Mouse (Mus musculus) thymus, postnatal 36 days (tissue): ENCODE data around the gene Kif5a.

ENCODE experiments used
- DNase-seq, 2 experiments: peaks; one replicate each; pipeline ENCODE4 v3.0.0; 2022; ENCODE audit warnings: mixed read lengths in 2 of 2

Gene Kif5a

GRCm38 (mm10) chr10:127289573-127290191 lies 26.5 kb upstream of the Kif5a start:
- peak; percentile 51 for DNase-seq

- DNase-seq = peak; percentile 88 to 93
These were observed 25.8 kb upstream of the Kif5a start, which contains the start of gene Mbd6 for GRCm38 (mm10) chr10:127288800-127289572. Gene Mbd6 (minus strand): TSS chr10:127289018.

DNA sequence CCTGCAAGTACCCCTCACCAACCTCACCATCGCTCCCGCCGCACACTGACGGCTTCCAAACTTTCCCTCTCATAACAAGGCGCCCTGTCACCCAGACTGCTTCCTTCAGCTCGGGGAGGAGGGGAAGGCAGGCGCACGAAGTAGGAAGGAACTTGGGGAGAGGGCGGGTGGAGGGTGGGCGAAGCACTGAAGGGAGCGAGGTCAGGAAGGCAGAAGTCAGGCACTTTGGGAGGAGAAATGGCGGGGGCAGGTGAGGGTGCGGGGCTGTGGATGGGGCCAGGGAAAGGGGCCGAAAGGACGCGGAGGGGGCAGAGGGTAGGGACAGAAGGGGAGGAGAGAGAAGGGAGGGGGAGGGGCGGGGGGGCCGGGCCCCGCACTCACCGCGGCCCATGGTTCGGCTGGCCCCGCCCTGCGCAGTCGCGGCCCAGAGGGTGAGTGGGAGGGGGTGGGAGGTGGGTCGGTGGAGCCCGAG lies 25.2 kb upstream of the Kif5a start:
- peak in 1 of 2 experiments; percentile 75 for DNase-seq

- DNase-seq = no peak
These were observed 24.8 kb upstream of the Kif5a start for GRCm38 (mm10) chr10:127287936-127288293.

DNA sequence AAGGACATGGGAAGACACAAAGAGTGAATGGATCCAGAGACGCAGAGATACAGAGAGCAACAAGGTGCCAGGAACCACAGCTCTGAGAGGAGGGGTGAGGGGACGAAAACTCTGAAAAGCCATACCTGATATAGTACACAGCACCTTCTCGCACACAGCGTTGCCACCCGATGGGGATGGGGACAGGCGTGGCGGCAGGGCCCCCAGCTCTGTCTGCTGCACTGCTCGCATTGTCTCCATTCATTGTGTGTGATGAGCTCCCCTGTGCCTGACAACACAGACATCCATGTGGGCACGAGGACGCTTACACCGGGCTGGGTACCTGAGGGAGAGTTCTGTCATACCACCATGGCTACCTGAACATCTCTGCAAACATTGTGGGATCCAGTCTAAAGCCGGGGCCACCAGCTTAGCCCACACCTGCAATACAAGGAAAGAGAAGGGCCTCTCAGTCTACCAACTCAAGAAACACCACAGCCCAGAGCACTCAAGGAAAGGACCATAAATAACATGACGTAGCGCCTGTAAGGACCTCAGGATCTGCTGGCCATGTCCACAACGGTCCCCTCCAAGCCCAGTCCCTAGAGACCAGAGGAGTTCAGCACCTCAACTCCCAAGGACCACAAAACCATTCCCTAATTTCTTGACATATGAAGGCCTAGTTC lies 24.3 kb upstream of the Kif5a start:
- no peak for DNase-seq

GRCm38 (mm10) chr10:127286730-127287129 lies 23.6 kb upstream of the Kif5a start:
- DNase-seq = peak in 1 of 2 experiments; percentile 42

- no peak for DNase-seq
These were observed 23.0 kb upstream of the Kif5a start for GRCm38 (mm10) chr10:127286194-127286593.

- DNase-seq = no peak
These were observed 22.5 kb upstream of the Kif5a start for GRCm38 (mm10) chr10:127285644-127286043.

DNA sequence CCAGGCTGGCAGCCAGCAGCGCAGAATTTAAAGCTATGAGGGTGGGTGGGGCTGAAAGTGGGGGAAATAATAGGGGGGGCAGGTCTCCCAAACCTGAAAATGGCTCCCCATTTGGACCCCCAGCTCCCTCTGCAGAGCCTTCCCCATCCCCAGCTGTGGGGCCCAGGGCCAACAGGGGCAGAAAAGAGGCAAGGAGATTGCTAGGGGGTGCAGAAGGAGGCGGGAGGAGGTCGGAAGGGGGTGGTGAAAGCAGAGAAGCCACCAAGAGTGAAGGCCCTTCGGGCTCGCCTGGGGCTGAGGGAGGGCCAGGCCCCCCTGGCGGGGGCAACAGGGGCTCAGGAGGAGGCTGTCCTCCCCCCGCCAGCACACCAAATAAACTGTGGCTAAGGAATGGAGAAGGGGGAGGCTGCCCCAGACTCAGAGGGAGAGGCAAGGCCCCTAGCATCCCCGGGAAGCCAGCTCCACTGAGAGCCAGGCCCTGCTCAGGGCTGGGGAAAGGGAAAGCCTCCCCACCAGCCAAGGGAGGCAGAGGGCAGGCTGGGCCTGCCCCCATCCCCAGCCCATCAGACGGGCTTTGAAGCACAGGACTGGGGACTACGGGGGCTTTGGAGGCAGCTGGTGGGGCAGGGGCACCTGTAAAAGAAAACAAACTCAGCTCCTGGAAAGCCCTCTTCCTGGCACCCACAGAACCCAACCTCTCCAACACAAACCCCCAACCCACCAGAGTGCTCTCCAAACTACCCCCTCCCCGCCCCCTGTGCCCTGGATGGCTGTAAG lies 21.8 kb upstream of the Kif5a start:
- no peak for DNase-seq

DNA sequence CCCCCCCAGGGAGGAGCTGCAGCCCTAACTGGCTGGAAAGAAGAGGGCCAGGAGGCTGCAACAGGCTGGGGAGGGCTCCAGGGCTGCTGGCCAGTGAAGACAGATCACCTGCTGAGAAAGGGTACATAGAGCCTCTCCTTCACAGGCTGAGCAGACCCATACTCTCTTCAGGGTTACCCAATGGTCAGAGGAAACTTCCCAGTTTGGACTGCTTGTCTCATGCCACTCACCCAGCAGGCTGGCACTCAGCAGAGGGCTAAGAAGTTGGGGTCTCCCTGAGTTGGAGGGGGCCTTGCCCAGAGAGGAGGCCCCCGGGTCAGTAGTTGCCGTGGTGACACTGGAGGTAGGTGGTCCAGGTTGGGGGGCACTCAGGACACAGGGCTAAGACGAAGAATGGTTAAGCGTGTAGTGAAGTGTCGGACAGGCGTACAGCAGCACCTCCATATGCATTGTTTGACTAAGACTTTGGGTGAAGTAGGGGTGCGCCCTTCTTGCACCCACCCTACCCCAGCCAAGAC lies 21.0 kb upstream of the Kif5a start:
- DNase-seq = no peak

GRCm38 (mm10) chr10:127282620-127283215 lies 19.6 kb upstream of the Kif5a start:
- no peak for DNase-seq

GRCm38 (mm10) chr10:127281316-127281715 lies 18.2 kb upstream of the Kif5a start:
- no peak for DNase-seq

DNA sequence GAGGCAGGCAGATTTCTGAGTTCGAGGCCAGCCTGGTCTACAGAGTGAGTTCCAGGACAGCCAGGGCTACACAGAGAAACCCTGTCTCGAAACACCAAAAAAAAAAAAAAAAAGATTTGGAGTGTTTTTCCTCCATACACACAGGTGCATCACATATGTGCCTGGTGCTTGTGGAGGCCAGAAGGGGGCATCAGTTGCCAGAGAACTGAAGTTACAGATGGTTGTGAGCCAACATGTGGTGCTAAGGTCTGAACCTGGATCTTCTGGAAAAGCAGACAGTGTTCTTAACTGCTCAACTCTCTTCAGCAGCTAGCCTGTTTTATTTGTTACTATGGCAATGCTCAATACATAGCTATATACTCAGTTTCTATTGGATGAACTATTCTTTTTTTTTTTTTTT lies 16.6 kb upstream of the Kif5a start:
- no peak for DNase-seq

DNA sequence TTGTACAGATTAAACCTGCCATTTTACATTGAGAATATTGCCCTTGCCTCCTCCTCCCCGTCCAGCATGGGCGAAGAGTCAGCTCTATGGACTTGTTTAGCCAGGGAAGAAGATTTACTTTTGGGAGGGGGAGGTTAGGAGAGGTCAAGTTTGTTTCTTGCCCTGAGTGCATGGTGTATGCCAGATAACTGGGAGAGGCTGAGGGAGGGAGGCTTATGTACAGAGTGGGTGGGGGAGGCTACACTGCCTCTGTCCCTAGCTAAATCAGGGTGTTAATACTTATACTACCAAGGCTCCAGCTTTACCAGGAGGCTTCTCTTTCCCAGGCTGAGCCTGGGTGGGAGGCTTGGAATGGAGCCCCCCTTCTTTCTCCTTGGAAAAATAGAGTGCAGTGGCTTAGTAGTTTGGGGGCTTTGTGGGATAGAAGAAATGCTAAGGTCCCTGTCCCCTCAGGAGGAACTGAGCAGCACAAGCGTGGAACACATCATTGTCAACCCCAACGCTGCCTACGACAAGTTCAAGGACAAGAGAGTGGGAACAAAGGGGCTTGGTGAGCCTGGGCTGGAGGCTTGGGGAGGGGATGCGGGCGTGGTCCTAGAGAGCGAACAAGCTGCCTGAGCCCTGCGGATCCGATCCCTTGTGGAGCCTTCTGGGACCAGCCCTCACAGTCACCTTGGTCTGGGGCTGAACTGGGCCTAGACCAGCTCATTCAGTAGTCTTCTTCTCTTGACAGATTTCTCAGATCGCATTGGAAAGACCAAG lies 11.3 kb upstream of the Kif5a start:
- no peak for DNase-seq

DNA sequence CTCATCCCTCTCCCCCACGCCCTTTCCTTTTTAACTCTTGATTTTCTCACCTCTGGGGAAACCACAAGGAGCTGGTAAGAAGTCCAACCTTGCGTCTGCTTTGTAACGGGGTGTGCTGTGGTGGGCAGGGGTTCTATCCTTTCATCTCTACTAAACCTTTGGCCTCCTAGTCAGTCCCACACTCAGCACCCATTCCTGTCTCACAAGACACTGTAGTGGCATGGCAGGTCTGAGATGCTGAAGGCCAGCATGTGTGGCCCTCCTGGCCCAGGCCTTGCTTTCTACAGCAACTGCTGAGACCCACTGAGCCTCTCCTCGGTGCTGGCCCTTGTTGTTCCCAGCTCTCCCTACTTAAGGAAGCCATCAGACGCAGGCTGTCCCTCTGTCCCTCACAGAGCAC lies 9.2 kb upstream of the Kif5a start:
- no peak for DNase-seq

GRCm38 (mm10) chr10:127269884-127270283 lies 6.7 kb upstream of the Kif5a start:
- DNase-seq = no peak

DNA sequence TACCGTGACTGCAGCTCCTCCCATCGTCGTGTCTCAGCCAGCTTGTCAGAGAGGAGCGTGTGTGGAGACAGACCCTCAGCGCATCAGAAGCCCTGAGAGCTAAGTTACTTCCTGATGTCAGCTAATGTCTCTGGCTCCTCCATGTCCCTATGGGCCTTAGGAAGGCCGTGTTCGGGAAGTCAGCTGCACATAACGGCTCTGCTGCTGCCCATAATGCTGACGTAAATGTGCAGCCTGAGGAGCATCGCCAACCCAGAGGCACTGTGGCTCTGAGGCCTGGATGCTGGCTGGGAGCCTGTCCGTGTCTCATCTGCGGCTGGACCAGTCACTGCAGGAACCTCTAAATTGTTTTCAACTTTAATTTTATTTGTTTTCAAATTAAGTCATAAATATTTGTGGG lies 5.9 kb upstream of the Kif5a start:
- no peak for DNase-seq

DNA sequence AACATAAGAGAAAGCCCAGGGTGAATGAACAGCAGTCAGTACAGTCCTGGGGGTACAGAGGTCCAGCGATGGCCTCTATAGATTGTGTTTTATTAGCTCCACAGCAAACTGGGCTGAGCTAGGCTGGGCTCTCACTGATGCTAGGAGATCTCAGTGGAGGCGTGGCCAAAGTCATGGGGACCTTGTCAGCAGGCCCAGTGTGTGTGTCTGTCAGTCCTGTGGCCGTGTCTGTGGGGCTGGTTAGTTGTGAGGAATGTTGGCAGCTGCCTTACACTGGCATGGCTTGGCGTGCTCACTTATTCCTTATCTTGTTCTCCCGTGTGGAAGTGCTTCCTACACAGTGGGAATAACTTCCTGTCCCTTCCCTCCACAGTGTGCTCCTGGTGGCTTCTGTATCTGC lies 5.3 kb upstream of the Kif5a start:
- no peak for DNase-seq

GRCm38 (mm10) chr10:127267318-127267717 lies 4.2 kb upstream of the Kif5a start:
- no peak for DNase-seq

- DNase-seq = peak; percentile 86 to 91
These were observed 3.3 kb upstream of the Kif5a start, which contains the start of gene Dctn2 for GRCm38 (mm10) chr10:127266112-127267091. Gene Dctn2 (plus strand): TSS chr10:127266368.
